Mouse (Mus musculus): ENCODE measurements around the gene Shank2. TPM values are rescaled to one million over a fixed set of nuclear protein-coding genes. Genes with fewer than 3 reads are reported as not detected.

Shank2 gene
- polyA plus RNA-seq, 1 experiment from 2014 or later: 0.31 TPM

DNA sequence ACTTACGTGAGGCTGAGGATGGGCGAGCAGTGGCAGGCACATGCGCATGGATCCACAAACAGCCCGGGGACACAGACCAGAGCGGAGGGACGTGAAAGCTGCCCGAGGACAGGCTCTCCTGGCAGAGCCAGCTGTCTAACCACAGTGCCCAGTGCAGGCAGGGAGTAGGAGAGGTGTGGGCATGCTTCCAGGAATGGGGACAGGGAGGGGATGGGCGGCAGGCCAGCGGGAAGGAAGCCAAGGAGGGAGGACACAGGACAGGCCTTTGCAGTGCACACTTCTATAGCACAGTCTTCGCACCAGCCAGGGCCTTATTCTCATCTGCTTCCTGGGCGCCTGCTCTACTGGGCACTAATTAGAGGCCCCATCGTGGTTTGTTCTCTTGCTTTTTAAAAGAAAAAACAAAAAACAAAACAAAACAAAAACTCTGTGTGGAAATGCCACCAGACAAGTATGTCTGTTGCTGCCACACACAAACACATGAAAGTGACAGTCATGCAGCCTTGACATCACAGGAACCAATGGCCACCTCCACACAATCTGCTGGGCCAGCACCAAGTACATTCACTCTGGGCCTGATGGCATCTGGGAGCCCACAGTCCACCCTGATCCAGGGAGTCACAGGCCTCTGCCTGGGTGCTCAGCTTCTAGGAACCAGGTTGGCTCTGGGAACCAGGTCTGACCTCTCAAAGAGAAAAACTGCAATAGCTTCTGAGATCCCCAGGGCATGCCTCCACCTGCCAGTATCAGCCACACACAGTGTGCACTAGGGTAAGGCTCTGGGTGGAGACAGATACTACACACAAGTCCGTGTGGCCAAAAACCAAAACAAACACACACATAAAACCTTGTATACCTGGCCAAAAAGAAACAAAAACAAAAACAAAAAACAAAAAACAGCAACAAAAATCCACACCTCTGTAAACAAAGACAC, 448.2 kb downstream of the Shank2 start:
- H3K27me3 ChIP-seq (ENCODE audit: insufficient read depth, poor library complexity, severe bottlenecking): no peaks in the 10 kb centered on the region

DNA sequence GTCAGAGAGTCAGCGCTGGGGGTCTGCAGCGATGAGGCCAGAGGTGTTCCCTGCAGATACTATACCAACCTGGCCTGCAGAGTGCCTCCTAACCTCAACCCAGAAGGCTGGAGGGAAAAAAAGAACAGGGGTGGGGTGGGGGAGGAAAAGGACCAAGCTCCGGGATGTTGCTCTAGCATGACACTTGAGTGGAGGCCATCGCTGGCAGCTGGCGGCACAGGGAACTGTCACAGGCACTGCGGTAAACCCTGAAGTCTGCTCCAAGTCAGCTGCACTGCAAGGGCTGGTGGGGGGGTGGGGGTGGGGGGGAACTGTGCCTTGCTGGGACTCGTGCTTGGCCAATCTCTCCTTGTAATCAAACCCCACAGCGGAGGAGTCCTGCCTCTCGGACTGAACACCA, 448.9 kb downstream of the Shank2 start:
- H3K4me3 ChIP-seq: no peak overlapping the region
- no peaks in the 10 kb centered on the region for H3K4me1 ChIP-seq
- no peaks in the 10 kb centered on the region for H3K9me3 ChIP-seq
- DNase-seq (ENCODE audit: low spot score): no peak
- H3K27me3 ChIP-seq (ENCODE audit: insufficient read depth, poor library complexity, severe bottlenecking): no peaks in the 10 kb centered on the region
- 88% methylated on average over 9 of the region's 9 CpGs for WGBS
- no peak overlapping the region for H3K27ac ChIP-seq
- peaks cover 98% of the 10 kb centered on the region for H3K36me3 ChIP-seq

More for the DNA sequence above, 448.2 kb downstream of the Shank2 start:
- H3K27ac ChIP-seq: no peak overlapping the region
- 94% methylated on average over 13 of the region's 13 CpGs for WGBS
- DNase-seq (ENCODE audit: low spot score): no peak
- H3K9me3 ChIP-seq: no peaks in the 10 kb centered on the region
- no peaks in the 10 kb centered on the region for H3K4me1 ChIP-seq
- peaks cover 98% of the 10 kb centered on the region for H3K36me3 ChIP-seq
- H3K4me3 ChIP-seq: no peak overlapping the region

DNA sequence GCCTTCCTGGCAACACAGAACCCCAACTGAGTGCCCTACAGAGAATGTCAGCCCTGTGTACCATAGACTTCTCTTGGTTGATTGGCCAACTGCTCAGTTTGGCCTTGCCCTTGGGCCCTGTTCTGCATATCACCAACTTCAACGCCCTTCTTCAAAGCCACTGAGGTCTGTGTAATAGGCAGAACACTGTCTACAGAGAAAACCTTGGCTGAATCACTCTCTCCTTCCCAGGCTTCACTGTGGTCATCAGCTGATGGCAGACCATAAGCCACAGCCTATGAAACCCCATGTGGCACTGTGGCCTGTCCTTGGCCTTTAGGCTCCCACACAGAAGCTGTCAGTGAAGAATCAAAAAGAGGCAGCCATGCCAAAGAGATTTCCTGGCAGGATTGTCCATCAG, 457.2 kb downstream of the Shank2 start:
- H3K27me3 ChIP-seq (ENCODE audit: insufficient read depth, poor library complexity, severe bottlenecking): no peaks in the 10 kb centered on the region
- WGBS: 91% methylated on average over 1 of the region's 1 CpGs
- H3K4me1 ChIP-seq: no peaks in the 10 kb centered on the region
- no peak overlapping the region for H3K27ac ChIP-seq
- H3K36me3 ChIP-seq: peaks cover 99% of the 10 kb centered on the region
- no peak overlapping the region for H3K4me3 ChIP-seq
- no peaks in the 10 kb centered on the region for H3K9me3 ChIP-seq
- DNase-seq (ENCODE audit: low spot score): no peak

DNA sequence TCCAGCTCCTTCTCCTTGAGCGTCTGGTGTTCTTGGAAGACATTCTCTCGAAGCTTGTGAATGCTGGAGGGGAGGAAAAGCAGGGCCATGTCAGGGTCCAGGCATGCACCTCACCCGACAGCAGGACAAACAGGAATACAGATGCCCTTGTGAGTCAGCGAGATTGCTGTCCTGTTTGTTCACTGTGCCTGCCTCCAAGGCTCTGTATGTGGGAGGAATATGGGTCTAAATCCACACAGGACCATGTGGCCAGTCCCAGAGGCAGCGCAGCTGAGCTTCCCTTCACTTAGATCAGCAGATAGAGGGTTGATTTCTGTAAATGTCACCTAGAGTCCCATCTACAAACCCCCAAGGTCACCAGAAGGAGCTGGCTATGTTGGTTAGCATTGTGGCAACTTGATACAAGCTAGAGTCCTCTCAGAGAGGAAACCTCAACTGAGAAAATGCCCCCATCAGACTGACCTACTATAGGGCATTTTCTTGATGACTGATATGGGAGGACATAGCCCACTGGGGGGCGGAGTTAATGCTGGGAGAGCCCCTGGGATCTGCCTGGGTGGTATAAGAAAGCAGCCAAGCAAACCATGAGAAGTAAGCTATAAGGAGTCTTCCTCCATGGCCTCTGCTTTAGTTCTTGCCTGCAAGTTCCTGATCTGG, 459.6 kb downstream of the Shank2 start:
- H3K27me3 ChIP-seq (ENCODE audit: insufficient read depth, poor library complexity, severe bottlenecking): no peaks in the 10 kb centered on the region
- no peaks in the 10 kb centered on the region for H3K9me3 ChIP-seq
- H3K4me1 ChIP-seq: no peaks in the 10 kb centered on the region
- no peak overlapping the region for H3K4me3 ChIP-seq
- peaks cover 96% of the 10 kb centered on the region for H3K36me3 ChIP-seq
- no peak overlapping the region for H3K27ac ChIP-seq
- no peak for DNase-seq (ENCODE audit: low spot score)
- 89% methylated on average over 6 of the region's 6 CpGs for WGBS

DNA sequence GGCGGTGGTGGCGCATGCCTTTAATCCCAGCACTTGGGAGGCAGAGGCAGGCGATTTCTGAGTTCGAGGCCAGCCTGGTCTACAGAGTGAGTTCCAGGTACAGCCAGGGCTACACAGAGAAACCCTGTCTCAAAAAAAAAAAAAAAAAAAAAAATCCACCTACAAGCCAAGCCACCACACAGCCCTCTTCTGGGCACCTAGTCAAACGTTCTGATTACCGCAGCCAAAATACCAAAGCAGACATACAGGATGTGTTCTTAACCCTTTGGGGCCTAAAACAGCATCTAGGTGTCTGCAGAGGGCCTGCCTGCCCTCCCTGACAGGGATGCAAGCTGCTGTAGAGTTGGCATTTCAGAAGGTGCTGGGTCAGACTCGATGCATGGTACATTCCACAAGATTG, 460.8 kb downstream of the Shank2 start:
- H3K36me3 ChIP-seq: peaks cover 84% of the 10 kb centered on the region
- H3K9me3 ChIP-seq: no peaks in the 10 kb centered on the region
- H3K4me1 ChIP-seq: no peaks in the 10 kb centered on the region
- no peak overlapping the region for H3K4me3 ChIP-seq
- H3K27ac ChIP-seq: no peak overlapping the region
- DNase-seq (ENCODE audit: low spot score): no peak
- WGBS: 79% methylated on average over 7 of the region's 7 CpGs
- H3K27me3 ChIP-seq (ENCODE audit: insufficient read depth, poor library complexity, severe bottlenecking): no peaks in the 10 kb centered on the region

DNA sequence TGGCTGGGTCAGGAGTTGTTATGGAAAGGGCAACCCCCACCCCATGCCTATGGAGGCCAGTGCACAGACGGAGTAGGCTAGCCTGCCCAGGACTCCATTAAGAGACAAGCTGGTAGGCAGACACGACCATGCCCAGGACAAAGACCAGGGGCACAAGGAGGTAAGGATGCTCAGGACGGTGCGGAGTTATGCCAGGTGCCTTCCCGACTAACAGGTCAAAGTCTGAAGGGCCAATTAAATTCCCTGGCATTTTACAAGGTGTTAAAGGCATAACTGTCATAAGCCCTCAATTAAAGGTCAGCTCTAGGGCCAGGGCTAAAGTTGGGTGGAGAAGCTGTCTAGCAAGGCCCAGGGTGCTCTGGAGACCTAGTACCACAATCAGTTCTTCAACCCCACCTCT, 467.0 kb downstream of the Shank2 start:
- no peak for DNase-seq (ENCODE audit: low spot score)
- Histone ChIP-seq H3K27ac (peak overlapping the region; percentile 92; the same call in 1 of the 2 replicates), H3K4me3 (peak overlapping the region; percentile 88), H3K9me3 (no peaks in the 10 kb centered on the region), H3K36me3 (peaks cover 29% of the 10 kb centered on the region), H3K4me1 (peaks cover 32% of the 10 kb centered on the region), H3K27me3 (ENCODE audit: insufficient read depth, poor library complexity, severe bottlenecking) (no peaks in the 10 kb centered on the region)
- WGBS: 82% methylated on average over 5 of the region's 5 CpGs

DNA sequence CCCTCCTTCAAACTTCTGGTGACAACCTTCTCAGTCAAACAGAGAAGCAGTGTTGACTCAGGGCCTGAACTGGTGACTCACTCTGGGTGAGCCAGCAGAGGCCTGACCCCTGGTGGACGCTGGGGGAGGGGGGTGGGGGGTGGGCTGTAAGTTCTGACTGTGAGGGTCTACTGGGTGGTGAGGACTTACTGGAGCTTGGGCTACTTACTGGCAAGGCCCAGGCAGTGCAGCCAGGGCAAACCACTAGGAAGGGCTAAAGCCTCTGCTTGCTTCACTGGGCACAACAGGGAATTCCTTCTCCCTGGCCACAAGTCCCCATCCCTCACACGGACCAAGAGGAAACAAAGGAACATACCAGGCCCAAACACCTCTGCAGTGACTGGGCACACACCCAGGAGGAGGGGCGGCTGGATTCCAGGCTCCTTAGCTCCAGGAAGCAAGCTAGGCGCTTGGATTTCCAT, 467.5 kb downstream of the Shank2 start:
- Histone ChIP-seq H3K27ac (peak overlapping the region; percentile 92), H3K36me3 (peaks cover 25% of the 10 kb centered on the region), H3K4me1 (peaks cover 37% of the 10 kb centered on the region), H3K9me3 (no peaks in the 10 kb centered on the region), H3K4me3 (peak overlapping the region; percentile 88), H3K27me3 (ENCODE audit: insufficient read depth, poor library complexity, severe bottlenecking) (no peaks in the 10 kb centered on the region)
- DNase-seq (ENCODE audit: low spot score): no peak
- WGBS: 19% methylated on average over 4 of the region's 4 CpGs

DNA sequence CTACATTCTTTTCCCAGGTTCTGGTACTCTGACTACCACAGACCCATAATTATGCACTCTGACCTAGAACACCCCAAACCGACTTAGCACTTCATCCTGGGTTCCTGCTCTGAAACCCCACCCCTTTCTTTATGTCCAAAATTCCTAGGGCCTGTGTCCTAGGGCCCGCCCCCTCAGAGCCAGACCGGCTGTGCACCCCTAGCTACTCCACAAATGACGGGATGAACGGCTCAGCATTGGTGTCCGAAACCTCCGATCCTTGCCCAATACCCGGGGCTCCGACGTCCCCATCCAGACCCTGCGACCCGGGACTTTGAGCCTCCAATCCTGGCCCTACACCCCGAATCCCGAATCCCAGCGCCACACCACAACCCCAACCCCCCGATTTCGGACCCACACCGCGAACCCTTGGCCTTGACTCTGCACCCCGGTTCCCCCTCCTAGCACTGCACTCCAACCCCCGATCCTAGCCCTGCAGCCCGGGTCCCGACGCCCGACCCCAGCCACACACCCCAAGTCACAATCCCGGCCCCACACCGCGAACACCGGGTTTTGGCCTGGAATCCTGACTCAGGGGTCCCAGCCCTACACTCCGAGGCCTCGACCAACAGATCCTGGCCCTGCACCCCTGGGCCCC, 468.3 kb downstream of the Shank2 start:
- H3K36me3 ChIP-seq: peaks cover 17% of the 10 kb centered on the region
- WGBS: 1% methylated on average over 31 of the region's 31 CpGs
- no peaks in the 10 kb centered on the region for H3K9me3 ChIP-seq
- peaks cover 39% of the 10 kb centered on the region for H3K4me1 ChIP-seq
- peak overlapping the region; percentile 92 for H3K27ac ChIP-seq
- peak overlapping the region; percentile 88 for H3K4me3 ChIP-seq
- no peak for DNase-seq (ENCODE audit: low spot score)
- H3K27me3 ChIP-seq (ENCODE audit: insufficient read depth, poor library complexity, severe bottlenecking): no peaks in the 10 kb centered on the region

DNA sequence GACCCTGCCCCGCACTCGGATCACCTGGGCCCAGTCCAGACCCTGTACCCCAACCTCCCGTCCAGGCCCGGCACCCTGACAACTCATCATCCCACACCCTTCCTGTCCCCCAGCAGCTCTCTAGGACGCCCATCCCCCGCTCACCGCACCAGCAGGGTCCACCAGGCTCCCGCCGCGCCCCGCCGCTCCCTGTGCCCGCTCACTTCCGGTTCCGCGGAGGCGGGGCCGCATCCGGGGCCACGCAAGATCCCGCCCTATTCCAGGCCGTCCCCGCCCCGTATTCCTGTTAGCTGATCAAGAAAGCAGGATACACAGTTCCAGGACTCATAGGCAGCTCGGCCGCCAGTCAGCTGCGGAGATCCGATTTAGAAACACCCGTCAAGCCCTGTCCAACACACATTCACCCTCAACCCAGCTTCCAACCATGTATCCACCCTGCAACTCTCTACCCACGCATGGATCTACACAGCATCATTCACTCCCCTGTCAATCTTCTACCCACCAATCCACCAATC, 468.9 kb downstream of the Shank2 start, which contains the start of gene Cttn:
Gene Cttn (minus strand): TSS at position 465 of the 515 bp plus-strand sequence.
- peak; percentile 93 for DNase-seq (ENCODE audit: low spot score)
- Histone ChIP-seq H3K27ac (peak within 1 kb of the TSS; percentile 92), H3K4me3 (peak within 1 kb of the TSS; percentile 88), H3K27me3 (ENCODE audit: insufficient read depth, poor library complexity, severe bottlenecking) (no peaks in the 10 kb centered on the region), H3K9me3 (no peaks in the 10 kb centered on the region), H3K36me3 (peaks cover 14% of the 10 kb centered on the region), H3K4me1 (peaks cover 39% of the 10 kb centered on the region)
- WGBS: 1% methylated on average over 30 of the region's 30 CpGs

DNA sequence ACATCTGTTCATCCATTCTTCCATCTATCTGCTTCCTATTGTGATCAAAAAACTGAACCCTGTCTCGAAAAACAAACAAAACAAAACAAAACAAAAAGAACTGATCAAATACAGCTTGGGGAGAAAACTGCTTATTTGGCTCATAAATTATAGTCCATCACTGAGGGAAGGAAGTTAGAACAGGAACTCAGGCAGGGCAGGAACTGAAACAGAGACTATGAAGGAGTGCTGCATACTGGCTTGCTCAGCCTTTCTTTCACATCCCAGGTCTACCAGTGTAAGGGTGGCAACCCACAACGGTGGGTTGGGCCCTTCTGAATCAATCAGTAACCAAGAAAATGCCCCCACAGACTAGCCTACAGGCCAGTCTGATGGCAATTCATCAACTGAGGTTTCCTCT, 469.4 kb downstream of the Shank2 start:
- peaks cover 39% of the 10 kb centered on the region for H3K4me1 ChIP-seq
- H3K9me3 ChIP-seq: no peaks in the 10 kb centered on the region
- 82% methylated on average over 2 of the region's 2 CpGs for WGBS
- no peaks in the 10 kb centered on the region for H3K27me3 ChIP-seq (ENCODE audit: insufficient read depth, poor library complexity, severe bottlenecking)
- H3K36me3 ChIP-seq: peaks cover 16% of the 10 kb centered on the region
- DNase-seq (ENCODE audit: low spot score): no peak
- peak overlapping the region; percentile 88 for H3K4me3 ChIP-seq
- H3K27ac ChIP-seq: peak overlapping the region; percentile 92

DNA sequence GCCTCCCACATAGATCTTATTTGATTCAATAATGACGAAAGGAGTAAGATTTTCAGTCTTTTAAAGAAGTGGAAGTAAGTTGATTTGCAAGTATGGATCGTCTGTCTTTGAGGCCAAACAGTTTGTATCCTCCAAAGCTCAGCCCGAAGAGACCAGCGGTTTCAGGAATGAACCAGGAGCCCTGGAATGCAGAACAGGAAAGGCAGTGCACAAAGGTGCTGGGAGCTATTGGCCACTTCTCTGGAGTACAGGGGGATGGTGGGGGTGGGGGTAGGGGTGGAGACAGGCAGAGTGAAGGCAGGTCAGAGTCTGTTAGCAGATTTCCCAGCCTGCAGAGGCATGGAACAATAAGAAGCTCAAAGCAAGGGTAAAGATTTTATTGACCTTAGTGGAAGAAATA, 471.8 kb downstream of the Shank2 start:
- DNase-seq (ENCODE audit: low spot score): no peak
- peaks cover 37% of the 10 kb centered on the region for H3K4me1 ChIP-seq
- H3K36me3 ChIP-seq: peaks cover 26% of the 10 kb centered on the region
- H3K27ac ChIP-seq: 0 out of 2 replicates have a peak overlapping the region, but pooled peaks have one; percentile 36
- H3K27me3 ChIP-seq (ENCODE audit: insufficient read depth, poor library complexity, severe bottlenecking): no peaks in the 10 kb centered on the region
- H3K4me3 ChIP-seq: no peak overlapping the region
- no peaks in the 10 kb centered on the region for H3K9me3 ChIP-seq
- WGBS: 56% methylated on average over 4 of the region's 4 CpGs

All from heart, embryonic 10.5 days (tissue).